13 mouse cellular contexts compared by ENCODE assay signal in the genomic region with DNA sequence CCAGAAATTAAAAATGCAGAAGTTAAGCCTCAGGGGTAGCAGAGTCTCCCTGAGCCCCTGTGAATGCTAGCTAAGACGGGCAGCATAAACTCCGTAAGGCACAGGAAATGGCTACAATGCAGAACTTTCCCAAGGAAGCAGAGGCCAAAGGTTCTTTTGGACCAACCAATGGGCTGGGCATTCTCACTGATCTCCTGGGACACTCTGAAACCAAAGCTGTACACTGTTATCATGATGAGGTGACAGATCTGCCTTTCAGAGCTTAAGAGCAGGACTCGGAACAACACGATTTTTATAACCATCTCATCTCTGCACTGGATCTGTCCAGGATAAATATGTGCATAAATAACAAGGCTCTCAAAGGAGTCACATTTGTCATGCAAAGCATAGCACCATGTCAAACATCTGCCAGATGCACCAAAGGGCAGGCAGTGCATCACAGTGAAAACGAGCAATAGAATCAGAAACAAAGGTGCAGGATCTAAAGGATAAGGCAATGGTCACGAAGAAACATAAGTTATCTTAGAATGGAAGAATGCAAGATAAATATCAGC. TPM values are rescaled to one million over a fixed set of nuclear protein-coding genes. Genes with fewer than 3 reads are reported as not detected.
DNase-seq lines count a peak whose midpoint lies in the region; ATAC-seq lines count a peak whose summit lies in the region.
"Had no signal": no experiment of that assay in that cellular context is flagged by ENCODE, and none has a peak within 500 bp of the region (broad histone marks: within the 10 kb centered on the region; RNA-seq: fewer than 3 reads in every experiment).

No protein-coding gene starts in this region.

- intact Hi-C loops in heart, postnatal 25 days (cut with DNase I) = no loop called here

- WGBS in heart, embryonic 16.5 days = 46% methylated on average over 6 of the region's 6 CpGs

- no peak overlapping the region for H3K9ac ChIP-seq in heart, embryonic 16.5 days (ENCODE audit: low read length)
- H3K9ac ChIP-seq: heart, embryonic 15.5 days; liver, embryonic 15.5 days had no signal

- no peak for ATAC-seq in heart, embryonic 16.5 days (replicated peaks; ENCODE audit: extremely low read depth, insufficient read depth, low FRiP score)

- H3K4me3 ChIP-seq in heart, embryonic 16.5 days (ENCODE audit: low read length) = no peak overlapping the region
- H3K4me3 ChIP-seq: heart, embryonic 15.5 days; liver, embryonic 15.5 days had no signal

- no peak for DNase-seq in heart, postnatal 25 days (ENCODE audit: low spot score)
- peak; percentile 26 for DNase-seq in adipocyte (ENCODE audit: low spot score)
- peak; percentile 29 for DNase-seq in embryo, embryonic 9.5 days (ENCODE audit: extremely low spot score)
- DNase-seq in lung, postnatal 25 days (ENCODE audit: low spot score) = peak; percentile 28
- DNase-seq in frontal cortex, postnatal 36 days (ENCODE audit: low spot score in 2 of 2) = no peak
- no peak for DNase-seq in adrenal gland, adult 18-20 months (ENCODE audit: low spot score in 2 of 2)
- no peak for DNase-seq in urinary bladder, postnatal 25 days (ENCODE audit: low spot score)
- DNase-seq: cerebellum, adult 11-12 months had no signal

- peak overlapping the region; percentile 24; the same call in 1 of the 2 replicates for H3K27ac ChIP-seq in heart, embryonic 16.5 days (ENCODE audit: low read length)
- H3K27ac ChIP-seq: heart, embryonic 15.5 days; liver, embryonic 15.5 days had no signal

- H3K36me3 ChIP-seq in heart, embryonic 16.5 days (ENCODE audit: control insufficient read depth, insufficient read depth) = no peaks in the 10 kb centered on the region
- H3K36me3 ChIP-seq: heart, embryonic 15.5 days; liver, embryonic 15.5 days had no signal

- H3K27me3 ChIP-seq in heart, embryonic 16.5 days (ENCODE audit: control insufficient read depth, insufficient read depth, low read length) = no peaks in the 10 kb centered on the region
- H3K27me3 ChIP-seq: heart, embryonic 15.5 days; liver, embryonic 15.5 days had no signal

- no peaks in the 10 kb centered on the region for H3K4me1 ChIP-seq in heart, embryonic 16.5 days (ENCODE audit: control insufficient read depth, insufficient read depth, low read length)
- H3K4me1 ChIP-seq: heart, embryonic 15.5 days; liver, embryonic 15.5 days had no signal

- H3K4me2 ChIP-seq in heart, embryonic 16.5 days (ENCODE audit: low read depth, low read length) = no peak overlapping the region
- H3K4me2 ChIP-seq: heart, embryonic 15.5 days; liver, embryonic 15.5 days had no signal

- no peaks in the 10 kb centered on the region for H3K9me3 ChIP-seq in heart, embryonic 16.5 days (replicated peaks; ENCODE audit: control insufficient read depth, low read length)
- H3K9me3 ChIP-seq: heart, embryonic 15.5 days; liver, embryonic 15.5 days had no signal

RNA-seq across cellular contexts. Expression of gene Postn, which starts 57.0 kb away (rescaled TPM):
- 394 and 476 TPM in 2 replicates for polyA plus RNA-seq in heart, embryonic 16.5 days (2015; fragmentation: Nextera tagmentation; extraction: Ambion mirVana)
- total RNA-seq in heart, postnatal 25 days (2021) = 10 to 100 TPM; 28.1 to 33.8 TPM
- total RNA-seq in adrenal gland, adult 18-20 months (2021) = 10 to 100 TPM; 42.0 to 52.4 TPM
- total RNA-seq: common myeloid progenitor, adult 5-6 weeks; megakaryocyte-erythroid progenitor cell, adult 5-6 weeks had no signal

Comparison
In these comparisons a context has a peak if more than half of its experiments do, and no peak if none do; other contexts are left out.
1. DNase-seq: peak in adipocyte (single experiment), embryo, embryonic 9.5 days (single experiment) and lung, postnatal 25 days (single experiment); none in heart, postnatal 25 days (single experiment), frontal cortex, postnatal 36 days (0 of 2), adrenal gland, adult 18-20 months (0 of 2) and urinary bladder, postnatal 25 days (single experiment).